Mouse (Mus musculus) granulocyte monocyte progenitor cell, adult 5-6 weeks (primary cell): Measurements from ENCODE around the gene Palm2. TPM values are rescaled to one million over a fixed set of nuclear protein-coding genes. Genes with fewer than 3 reads are reported as not detected.
A peak's percentile ranks its signal among the peaks of the same experiment; 100 is the strongest.

Experiments used
- ATAC-seq: replicated peaks from 2 replicates; pipeline ENCODE4 v1.8.0; 2016; ENCODE audit warnings: mild to moderate bottlenecking, moderate TSS enrichment, inconsistent platforms; ENCODE audit not compliant: poor library complexity, severe bottlenecking
- total RNA-seq, 2 experiments: library from RNA; stranded (forward) in 1 of 2; stranded (reverse) in 1 of 2; fragments of 200-712, 200-1000 nt in 1 of 2; fragments of >200 nt in 1 of 2; fragmentation: Nextera tagmentation in 1 of 2; gene quantifications; 2 replicates each; pipeline ENCODE4 v1.2.3; 2014 to 2017

Palm2 gene
- total RNA-seq, 2 experiments from 2014 or later, result not detected

DNA sequence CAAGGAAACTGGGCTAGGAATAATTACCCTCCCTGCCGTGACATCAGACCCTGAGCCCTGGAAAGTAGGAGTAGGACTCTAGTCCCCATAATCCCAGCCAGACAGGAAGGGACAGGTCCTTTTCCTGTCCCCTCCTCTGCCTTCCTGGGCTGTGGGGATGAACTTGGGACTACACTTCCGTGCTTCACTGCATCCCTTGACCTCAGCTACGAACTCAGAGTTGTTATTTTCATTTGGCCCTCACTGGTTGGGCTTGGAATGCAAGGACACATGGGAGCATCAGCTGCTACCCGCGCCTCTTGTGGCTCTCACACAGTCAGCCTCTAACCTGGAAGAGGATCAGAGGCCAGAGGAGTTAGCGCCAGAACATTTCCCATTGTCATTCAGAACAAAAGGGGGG is 256.0 kb downstream of the Palm2 start:
- no peak for ATAC-seq

DNA sequence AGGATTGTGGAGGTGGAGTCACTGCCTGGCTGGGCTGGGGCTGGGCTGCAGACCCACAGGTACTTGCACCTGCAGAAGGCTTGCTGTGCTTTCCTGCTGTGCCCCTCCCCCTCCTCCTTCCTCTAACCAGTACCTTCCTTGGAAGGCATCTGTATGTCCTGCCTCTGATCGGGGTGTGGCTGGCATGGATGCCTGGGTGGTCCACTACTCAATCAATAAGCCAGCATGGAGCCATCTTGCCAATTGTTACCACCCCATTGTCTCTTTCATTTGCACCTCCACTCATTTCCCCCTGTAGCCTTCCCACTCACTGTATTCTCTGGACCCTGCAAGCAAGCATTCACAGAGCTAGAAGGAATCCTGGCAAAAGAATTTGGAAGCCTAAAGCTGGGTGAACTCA is 256.8 kb downstream of the Palm2 start:
- no peak for ATAC-seq

DNA sequence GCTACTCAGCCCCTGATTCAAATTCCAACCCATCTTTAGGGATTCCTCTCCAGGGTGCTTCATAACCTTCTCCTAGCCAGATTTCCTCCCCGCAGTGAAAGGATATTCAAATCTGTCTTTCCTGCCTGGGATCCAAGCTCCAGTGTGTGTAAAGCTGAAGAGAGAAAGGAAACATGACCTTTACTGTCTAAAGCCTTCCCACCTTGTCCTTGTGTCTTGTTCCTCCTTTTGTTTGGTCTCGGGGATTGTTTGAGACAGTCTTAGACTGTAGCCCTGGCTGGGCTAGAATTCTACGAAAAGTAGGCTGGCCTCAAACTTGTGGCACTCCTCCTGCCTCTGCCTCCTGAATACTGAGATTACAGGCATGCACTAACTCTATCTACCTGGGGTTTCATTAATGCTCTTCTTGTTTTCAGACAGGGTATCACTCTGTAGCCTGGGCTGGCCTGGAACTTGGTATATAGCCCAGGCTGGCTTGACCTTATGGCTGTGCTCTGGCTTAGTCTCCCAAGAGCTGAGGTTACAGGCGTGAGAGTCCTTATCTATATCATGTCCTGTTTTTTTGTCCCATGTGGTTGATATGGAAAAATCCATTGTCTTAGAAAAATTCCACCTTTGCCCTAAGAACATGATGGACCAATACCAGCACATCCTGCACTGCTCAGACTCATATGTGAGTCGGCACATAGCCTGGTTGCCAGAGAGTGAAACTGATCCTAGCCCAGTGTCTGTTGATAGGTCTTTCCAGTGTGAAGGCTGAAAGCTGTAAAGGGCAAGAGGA is 260.5 kb downstream of the Palm2 start:
- ATAC-seq, result no peak

DNA sequence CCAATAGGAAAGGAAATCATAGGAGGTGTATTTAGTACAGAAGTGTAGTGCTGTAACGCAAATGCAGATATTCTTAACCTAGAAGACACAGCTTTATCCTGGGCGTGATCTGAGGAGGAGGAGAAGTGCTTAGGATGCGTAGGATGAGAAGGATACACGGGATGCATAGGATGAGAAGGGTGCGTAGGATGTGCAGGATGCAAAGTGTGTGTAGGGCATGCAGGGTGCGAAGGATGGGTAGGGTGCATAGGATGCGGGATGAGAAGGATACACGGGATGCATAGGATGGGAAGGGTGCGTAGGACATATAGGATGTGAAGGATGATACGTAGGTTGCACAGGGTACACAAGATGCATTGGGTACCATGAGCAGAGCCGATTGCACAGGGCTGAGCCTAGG is 262.9 kb downstream of the Palm2 start:
- ATAC-seq, result no peak

DNA sequence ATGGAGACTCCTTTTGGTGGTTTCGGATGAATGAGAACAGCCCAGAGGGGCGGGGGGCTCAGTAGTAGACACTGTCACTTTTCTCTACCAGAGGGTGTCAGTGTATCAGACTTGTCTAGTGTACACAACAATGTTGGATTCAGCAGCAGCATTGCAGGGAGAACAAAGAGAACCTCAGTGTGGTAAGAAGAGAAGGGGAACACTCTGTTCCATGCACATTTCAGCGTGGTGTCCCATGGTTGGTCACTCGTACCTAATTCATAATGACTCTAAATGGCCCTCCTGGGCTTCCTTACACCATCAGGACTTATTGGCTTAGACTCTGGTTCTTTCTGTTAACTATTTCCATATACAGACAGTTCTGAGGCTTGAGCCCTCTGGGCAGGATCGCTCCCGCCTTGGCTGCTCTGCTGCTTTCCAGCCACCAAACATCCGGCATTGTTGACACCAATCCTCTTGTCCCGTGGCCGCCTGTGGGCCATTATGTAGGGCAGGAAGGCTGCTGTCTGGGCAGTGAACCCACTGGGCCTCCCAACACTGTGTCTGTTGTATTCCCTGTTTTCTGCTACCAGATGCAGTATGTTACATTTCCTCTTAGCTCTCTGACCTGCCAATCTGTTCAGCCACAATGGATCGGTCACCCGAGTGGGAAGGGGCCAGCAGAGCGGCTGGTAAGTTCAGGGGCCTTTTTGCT is 264.0 kb downstream of the Palm2 start:
- no peak for ATAC-seq

DNA sequence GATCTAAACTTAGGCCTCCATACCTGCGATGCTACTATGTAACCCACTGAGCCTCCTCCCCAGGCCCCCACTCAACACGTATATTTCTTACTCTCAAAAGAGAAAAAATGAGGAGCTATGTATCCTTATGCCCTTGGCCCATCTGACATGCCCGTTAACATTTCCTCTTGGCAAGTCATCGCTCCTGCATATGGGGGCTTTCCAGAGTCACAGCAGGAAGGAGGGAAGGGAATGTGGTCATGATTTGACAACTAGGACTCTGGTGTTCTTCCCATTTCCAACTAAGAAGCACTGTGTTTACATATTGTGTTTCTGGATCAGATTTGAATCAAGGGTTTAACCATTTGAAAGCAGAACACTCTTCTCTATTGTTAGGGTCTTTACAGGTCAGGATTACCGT is 267.5 kb downstream of the Palm2 start:
- no peak for ATAC-seq

DNA sequence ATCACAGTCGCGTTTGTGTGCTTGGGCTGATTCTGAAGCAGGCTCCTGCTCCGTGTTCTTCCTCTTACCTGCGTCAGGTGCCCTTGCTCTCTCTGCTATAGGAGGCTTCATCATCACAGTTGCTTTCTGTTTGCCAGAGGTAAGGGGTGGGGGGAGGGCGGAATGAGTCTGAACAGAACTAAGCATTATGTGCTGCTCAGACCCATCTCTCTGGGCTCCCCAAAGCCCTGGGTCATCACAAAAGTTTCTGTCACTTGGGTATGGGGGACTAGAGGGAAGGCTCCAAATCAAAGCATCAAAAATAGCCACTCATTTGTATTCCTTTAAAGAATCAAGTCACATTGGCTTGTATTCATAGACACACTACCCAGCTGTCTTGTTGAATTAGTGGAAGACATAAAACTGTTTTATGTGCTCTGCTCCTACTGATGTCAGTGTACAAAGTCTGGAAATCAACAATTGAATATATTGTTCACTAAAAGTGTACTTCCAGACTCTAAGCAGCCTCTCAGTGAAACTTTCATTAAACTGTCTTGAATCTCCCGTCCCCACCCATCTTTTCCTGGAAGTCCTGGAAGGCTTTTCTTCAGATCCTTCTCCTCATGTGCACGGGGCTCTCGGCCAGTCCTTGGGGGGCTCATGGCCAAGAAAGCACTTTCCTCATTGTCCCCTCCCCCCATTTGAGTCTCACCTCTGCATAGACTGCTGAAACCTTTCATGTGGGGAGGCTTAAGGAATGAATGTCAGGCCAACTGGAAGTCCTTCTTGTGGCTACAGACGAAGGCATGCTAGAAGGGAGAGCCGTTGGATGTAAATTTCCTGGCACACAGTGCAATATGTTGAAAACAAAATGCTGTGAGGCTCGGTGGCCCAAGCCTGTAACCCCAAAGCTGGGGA is 269.8 kb downstream of the Palm2 start:
- no peak for ATAC-seq

DNA sequence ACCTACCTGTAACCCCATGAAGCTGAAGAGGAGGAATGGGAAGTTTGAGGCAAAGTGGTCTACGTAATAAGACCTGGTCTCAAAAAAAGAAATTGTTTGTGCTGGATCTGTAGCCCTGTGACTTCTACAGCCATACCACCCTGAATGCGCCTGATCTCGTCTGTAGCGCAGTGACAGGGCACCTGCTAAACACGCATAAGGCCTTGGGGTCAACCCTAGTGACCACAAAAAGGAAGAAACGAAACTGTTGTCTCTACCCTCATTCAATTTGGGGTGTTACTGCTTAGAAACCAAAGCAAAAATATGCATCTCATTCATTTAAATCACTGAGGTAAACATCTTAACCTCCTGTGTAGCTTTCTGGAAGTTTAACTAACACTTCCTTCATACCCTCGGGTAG is 270.5 kb downstream of the Palm2 start:
- peak; percentile 87 for ATAC-seq

DNA sequence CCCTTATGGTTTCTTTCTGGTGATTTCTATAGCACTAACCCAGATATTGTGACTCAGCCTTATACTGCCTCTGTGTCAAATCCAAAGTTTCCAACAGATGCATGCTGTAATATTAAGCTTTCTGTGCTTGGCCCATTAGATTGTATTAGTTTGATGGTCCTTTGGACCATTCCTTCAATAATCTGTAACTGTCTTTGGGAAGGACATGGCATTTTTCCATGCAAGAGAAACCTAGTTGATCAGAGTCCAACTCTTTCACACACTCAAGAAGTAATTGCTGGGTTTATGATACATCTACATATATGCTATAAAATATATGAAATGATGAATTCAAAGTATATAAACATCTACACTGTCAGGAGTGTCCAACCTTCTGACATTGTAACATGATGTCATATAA is 281.8 kb downstream of the Palm2 start:
- ATAC-seq, result no peak

DNA sequence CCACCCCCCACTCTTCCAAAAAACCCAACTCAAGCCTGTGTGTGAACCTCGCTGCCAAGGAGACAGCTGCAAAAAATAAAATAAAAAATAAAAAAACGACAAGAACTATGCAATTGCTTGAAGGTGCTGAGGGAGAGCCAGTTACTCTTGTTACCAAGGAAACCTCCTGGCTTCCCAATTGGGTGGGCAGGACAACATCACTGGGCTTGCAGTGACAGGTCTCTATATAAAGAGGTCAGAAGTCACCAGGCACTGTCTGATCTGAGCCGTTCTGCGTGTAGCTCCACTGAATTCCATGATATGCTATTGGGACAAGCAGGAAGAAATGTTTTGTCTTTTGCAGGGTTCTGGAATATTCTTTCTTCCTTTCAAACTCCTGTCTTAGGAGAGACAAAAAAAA is 282.7 kb downstream of the Palm2 start:
- no peak for ATAC-seq

DNA sequence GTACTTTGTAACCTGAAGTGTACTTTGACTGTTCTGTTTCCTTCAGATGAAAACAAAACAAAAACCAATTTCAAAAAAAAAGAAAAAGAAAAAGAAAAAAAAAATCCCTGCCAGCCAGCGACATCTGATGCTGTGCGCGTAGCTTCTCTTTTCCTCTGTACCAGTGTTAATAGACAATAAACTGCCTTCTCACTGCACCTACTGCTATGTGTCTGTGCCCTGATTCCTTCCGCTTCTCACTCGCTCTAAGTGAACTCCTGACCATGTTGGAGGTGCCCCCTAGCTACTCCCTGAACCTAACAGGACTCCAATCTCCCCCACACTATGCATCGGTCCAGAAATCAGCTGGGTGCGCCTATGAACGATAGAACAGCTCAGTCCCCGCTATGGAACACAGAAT is 283.3 kb downstream of the Palm2 start, which contains the start of gene Akap2:
TSS of gene Akap2 (plus strand) at position 304 of the 400 bp plus-strand sequence.
- no peak for ATAC-seq

DNA sequence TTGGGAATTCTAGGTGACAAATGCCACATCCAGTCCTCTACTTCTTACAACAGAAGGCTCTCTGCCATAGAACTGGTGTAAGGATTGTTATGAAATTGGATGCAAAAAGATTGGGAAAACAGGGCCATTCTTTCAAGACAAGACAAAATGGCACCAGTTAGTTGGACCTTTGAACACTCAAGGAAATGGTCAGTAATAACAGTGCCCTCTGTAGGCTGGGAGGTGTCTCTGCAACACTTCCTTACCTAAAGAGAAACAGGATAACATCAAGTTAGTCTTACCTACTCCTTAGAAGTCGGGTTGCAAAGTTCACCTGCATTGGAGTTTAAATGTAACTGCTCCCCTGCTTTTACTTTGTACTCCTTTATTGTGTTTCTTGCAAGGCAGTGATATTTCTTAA is 285.3 kb downstream of the Palm2 start:
- ATAC-seq, result no peak

DNA sequence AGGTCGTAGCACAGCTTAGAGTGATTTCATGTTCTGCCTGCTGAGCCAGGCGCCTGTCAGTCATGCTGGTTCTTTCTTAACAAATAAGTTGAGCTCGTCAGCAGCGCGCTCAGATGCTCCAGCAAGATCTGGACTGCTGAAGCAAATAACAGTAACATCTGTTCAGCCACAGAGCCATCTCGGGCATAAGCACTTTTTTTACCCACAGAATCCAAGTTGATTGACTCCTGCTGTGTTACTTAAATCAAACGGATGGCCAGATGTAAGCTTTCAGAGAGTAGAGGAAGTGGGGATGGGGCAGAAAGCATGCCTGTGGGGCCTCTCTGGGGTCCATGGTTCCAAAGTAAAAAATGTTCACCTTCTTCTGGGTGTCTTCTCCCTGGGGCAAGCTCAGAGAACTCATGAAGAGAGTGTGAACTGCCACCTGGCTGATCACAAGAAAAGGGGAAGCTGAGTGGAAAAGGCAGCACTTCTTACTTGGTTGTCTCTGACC is 286.9 kb downstream of the Palm2 start:
- ATAC-seq, result peak; percentile 27

DNA sequence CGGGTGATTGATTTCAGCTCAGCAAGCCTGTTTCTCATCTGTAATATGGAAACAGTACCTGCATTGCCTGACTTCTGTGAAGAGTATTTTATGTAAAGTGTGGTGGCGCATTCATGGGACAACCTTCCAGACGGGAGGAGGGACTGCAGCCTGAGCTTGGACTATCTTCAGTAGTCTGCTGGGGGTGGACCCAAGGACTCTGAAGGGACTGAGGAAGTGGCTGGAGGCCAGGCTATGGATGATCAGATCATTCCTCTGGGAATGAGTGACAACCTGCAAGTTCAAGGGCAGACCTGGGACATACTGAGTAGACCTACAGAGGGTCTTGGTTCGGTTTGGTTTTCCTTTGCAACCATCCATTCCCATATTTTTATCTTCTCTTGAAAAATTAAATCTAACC is 288.2 kb downstream of the Palm2 start:
- no peak for ATAC-seq

DNA sequence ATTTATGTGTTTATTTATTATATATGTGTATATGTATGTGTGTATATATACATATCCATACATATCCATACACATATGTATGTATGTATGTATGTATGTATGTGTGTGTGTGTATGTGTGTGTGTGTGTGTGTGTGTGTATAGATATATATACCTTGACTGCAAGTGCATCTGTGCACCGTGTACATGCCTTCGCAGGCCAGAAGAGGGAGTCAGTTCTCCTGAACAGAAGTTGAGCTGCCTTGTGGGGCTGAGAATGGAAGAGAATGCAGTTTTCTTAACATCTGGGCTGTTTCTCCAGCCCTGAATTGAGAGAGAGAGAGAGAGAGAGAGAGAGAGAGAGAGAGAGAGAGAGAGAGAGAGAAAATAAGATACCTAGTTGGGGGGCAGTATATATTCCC is 289.6 kb downstream of the Palm2 start:
- no peak for ATAC-seq

DNA sequence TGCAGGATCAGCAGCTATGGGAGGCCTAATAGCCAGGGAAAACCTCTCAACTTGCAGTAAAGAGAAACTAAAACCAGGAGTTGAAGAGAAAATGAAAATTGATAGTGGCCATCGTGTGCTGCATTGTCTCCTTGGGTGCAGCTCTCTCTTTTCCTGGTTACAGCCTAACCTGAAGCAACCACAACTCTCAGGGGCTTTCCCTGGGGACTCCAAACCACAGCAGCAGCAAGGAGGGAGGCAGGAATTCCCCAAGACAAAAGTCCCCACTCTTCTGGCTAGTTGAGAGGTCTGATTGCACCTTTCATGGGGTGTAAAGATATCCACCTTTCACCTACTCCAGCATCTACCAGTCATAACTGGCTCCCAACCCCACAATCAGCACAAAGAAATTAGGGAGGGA is 291.5 kb downstream of the Palm2 start:
- no peak for ATAC-seq

DNA sequence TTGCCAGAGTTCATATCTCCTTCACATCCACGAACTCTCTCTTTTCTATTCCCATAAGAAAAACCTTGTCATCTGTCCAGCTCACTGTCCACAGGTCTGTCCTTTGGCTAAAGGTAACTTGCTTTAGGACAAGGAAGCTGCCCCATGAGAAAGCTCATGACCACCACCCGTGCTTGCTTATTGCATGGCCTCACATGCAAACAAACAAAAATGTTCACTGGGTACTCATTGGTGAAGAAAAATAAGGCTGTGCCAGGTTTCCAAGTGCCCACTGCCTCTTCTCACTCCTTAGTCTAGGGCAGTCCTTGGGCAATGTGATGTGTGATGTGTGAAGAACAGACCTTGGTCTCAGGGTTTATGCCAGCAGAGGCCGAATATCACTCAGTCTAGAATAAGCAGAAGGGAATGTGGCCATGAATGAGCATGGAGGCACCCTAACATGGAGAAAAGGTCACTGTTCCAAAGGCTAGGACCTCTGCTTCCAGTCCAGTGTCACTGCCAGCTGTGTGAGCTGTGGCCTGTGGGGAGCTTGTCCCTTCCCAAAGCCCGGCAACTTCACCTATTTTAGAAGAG is 294.6 kb downstream of the Palm2 start:
- no peak for ATAC-seq

DNA sequence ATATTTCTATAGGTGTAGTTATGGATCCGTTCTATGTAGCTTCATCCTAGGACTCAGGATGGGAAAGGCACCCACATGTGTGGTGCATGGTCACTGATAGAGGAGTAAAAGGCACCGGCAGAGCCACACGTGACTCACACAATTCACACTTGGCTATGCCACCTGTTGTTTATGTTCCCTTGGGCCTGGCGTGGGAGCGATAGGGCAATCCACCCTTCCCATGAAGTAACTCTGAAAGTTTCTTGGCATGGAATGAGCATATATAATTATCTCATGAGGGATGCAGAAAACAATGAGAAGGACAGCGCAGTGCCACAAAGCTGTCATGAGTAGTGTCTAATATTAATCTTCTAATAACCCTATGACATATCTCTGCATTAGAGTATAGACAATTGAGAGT is 296.0 kb downstream of the Palm2 start:
- no peak for ATAC-seq

DNA sequence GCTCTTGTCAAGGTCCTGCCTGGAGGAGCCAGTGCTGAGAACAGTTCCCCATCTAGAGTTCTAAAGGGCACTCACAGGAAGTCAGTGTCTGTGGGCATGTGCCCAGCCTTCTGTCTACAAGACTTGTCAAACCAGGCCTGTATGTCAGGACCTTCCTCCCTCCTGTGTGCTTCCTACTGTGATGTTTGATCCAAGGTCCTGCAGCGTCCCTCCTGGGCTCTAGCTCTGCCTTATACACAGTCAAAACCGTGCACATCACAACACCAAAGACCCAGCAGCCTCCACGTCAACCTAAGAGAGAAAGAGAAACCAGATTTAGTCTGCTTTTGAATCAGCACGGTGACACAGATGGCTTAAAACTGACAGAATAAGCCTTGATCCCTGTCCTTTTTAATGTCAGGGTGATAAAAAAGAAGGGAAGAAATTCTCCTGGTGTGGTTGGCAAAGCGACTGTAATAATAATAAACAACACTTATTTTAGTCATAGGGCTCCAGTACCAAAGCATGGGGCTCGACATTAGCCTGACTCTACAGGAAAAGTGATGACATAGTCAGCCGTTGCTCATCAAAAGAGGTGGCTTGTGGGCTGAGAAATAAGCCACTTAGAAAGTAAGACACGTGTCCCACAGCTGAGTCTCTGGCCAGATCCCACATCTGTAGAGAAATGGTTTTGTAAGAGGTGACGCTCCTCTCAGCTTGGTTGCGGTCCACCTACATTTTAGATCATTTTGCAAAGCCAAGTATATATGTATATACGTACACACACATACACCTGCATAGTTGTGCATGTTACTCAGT is 297.0 kb downstream of the Palm2 start:
- ATAC-seq, result no peak

DNA sequence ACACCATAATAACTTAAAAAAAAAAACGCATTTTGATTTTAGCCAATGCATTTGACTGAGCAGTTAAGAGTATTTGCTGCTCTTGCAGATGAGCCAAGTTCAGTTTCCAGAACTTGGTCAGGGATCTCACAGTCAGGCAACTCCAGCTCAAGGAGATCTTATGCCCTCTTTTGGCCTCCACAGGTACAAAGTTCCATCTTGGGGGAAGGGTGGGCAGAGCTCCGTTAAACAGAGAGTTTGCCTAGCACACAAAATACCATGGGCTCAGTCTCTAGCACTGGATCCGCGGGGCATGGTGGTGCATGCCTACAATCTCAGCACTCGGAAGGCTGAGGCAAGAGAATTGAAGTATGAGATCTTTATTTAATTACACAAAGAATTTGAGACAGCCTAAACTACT is 298.3 kb downstream of the Palm2 start:
- no peak for ATAC-seq
